Mouse (Mus musculus) urinary bladder, postnatal 4 days (tissue): Measurements from ENCODE around the gene Pitpnm2.

Source experiments
- DNase-seq, 2 experiments: peaks; one replicate each; pipeline ENCODE4 v3.0.0; 2021 to 2022; ENCODE audit warnings: low spot score in 2 of 2

Pitpnm2 gene

DNA sequence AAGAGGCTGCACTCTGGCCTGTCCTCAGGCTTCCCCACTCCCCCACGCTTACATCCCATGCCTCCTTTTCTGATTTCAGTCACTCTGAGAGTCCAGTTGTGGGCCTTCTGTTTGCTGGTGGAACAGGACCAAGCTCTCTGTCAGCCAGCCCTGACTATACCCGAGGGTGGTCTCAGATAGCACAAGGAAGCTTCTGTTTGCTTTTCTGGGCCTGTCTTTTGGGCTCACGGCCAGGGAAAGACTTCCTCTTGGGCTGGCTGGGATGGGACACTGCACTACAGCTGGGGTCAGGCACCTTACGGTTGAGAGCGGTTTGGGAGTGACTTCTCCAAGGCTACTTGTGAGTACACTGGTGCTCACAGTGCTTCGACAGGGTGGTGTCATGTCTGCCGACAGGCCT lies 111.5 kb downstream of the Pitpnm2 start:
- DNase-seq: no peak

DNA sequence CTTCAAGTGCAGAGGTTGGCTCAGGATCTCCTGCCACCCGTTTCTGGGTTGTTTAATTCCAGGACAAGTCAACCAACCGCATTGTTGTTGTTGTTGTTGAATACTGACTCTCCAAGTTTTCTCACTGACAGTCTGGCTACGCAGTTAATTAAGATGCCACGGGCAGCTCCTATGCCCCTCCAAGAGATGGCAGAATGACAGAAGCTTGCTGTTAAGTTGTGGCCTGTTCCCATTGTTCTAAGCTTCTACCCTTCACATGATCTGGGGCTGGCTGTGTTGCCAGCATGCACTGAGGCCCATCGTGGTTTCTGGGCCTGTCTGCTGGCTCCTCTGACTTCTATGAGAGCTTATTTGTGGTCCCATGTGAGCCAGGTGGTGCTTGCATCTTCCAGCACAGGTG lies 115.3 kb downstream of the Pitpnm2 start:
- DNase-seq: no peak

DNA sequence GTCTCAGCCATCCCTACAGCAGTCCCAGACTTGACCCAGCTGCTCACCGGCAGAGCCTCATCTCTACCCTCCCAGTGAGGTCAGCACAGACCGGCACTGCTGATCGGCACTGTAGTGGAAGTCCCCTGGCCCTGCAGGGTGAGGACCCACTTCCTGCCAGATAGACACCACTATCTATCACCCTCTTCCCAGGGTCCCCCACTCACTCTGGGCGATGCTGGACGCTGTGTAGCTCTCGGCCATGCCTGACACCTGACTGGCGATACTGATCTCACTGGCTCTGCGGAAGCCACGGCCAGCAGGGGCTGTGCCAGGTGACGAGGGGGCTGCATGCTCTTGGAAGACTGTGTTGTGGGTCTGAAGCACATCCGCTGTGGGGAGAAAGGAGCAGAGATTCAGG lies 124.5 kb downstream of the Pitpnm2 start:
- no peak for DNase-seq

DNA sequence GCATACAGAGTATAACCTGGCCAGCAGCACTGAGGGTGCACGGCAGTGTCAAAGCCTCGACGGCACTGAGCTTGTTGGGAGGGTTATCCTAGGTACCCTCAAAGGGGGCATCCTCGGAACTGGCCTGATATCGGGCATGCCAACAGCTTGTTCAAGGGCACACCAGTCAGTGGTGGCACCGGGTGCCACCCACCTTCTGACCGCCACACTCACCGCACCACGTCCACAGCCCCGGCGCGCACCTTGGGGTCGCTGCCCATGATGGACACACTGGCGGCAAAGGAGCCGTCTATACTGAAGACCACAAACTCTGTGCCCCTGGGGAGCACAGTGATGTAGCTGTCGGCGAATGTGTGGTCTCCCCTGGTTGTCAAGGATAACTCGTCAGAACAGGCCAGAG lies 127.2 kb downstream of the Pitpnm2 start:
- DNase-seq: no peak

DNA sequence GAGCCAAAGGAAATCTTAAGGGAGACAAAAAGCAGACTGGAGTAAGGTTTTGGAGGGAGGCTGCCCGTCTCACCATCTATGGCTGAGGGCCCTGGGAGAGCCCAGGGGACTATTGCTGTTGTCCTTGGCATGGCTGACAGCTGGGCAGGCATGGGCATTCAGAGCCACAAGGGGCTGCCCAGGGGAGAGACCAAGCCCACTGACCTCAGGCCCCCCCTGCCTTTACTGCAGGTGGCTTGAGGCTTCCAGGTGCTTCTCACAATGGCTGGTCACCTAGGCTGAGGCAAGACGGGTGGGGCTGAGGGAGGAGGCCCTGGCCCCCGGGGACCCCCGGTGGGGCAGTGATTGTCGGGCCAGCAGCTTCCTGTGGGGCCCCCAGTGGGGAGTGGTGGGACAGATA lies 130.4 kb downstream of the Pitpnm2 start:
- no peak for DNase-seq

DNA sequence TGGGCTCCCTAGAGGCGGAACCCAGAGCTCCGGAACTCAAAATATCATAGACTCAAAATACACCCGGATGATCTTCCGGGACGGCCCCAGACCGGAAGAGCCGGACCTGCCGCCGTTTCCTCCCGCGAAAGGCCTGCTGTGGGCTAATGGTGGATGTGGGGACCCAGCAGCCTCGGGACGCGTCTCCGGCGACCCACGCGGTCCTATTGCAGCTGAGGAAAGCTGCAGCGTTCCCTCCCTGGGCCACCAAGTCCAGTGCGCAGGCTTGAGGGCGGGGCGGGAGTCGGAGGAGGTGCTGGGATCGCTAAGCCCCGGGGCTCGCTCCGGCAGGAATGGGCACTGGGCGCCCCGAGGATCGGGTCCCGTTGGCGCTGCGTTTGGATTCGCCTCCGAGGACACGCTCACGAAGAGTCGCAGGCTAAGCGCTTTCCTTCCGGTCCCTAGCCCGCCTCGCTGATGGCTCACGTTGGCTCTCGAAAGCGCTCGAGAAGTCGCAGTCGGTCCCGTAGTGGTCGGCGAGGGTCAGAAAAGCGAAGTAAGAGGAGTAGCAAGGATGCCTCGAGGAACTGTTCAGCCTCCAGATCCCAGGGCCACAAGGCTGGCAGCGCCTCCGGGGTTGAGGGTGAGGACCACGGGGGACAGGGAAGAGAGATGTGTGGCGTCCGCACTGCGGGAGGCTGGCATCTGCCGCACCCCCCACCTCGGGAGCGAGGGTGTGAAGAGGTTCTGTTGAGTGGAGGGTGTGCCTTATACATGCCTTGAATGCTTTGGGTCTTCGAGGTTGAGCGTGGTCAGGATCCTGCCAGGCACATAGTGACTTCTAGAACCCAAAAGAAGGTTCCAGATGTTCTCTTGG lies 133.3 kb downstream of the Pitpnm2 start, which contains the start of gene Arl6ip4:
TSS of gene Arl6ip4 (plus strand) at position 100 of the 856 bp plus-strand sequence.
- peak in 1 of 2 experiments; percentile 71 for DNase-seq

DNA sequence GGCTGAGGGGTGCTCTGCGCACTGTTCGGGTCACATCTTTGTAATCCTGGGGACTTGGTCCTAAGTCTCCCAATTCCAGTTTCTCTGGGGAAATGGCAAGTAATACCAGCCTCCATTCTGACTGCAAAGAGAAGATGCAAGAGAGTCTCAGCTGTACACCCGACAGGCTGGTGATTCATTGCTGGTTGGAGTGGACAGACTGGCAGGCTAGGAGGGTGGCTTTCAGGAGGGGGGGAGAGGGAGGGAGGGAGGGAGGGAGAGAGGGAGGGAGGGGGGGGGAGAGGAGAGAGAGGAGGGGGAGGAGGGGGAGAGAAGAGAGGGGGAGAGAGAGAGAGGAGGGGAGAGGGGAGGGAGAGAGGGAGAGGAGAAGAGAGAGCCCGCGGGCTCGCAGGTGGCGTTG lies 134.0 kb downstream of the Pitpnm2 start:
- DNase-seq: no peak

DNA sequence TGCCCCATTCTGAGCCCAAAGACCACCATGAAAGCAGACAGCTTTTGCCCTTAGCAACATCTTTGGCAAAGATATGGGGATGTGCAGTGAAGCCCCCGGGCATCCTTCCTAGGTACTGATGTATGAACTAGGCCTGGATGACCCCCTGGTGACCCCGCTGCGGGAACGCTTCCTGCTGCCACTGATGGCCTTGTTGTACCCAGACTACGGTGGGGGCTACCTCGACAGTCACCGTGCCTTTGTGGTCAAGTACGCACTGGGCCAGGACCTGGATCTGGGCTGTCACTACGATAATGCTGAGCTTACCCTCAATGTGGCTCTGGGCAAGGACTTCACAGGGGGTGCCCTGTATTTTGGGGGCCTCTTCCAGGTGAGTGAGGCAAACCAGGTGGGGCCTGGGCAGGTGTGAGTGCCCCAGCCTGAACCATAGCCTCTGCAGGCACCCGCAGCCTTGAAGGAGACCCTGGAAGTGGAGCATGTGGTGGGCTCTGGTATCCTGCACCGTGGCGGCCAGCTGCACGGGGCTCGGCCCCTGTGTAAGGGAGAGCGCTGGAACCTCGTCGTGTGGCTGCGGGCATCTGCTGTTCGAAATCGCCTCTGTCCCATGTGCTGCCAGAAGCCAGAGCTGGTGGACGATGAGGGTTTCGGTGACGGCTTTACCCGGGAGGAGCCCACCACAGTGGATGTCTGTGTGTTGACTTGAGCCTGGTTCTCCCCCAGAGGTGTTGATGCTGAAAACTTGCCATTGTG lies 135.1 kb downstream of the Pitpnm2 start:
- no peak for DNase-seq

DNA sequence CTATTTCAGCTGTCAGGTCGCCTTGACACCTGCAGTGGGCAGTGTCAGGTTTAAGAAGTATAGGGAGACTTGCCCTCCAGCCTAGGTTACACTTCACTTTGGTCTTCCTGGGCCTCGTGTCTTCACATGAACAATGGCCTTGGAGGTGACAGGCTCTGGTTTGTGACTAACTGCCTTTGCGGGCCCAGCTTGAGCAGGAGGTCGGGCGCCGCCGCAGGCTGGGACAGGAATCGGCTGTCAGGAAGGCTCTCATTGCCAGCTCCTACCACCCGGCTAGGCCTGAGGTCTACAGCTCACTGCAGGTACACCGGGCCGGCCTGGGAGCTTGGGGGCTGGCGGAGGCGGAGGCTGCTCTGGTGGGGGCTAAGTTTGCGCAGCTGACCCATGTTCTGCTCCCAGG lies 136.5 kb downstream of the Pitpnm2 start:
- no peak for DNase-seq

DNA sequence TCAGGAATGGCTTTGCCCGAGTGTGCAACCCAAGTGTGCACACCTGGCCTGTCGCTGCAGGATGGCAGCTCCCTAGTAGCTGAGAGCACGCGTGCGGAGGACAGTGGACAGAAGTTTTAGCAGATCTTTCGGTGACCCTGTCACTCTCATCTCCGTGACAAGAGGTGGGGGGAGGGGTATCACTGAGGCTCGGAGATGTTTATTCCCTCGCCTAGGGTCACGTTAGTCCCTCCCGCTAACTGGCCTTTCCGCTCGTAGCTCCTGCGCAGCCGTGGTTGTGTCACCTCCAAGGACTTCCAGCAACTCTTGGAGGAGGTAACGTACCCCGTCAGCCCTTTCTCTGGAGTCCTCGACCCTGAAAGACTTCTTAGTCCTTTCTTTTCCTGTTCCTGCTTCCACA lies 137.0 kb downstream of the Pitpnm2 start:
- DNase-seq: no peak

DNA sequence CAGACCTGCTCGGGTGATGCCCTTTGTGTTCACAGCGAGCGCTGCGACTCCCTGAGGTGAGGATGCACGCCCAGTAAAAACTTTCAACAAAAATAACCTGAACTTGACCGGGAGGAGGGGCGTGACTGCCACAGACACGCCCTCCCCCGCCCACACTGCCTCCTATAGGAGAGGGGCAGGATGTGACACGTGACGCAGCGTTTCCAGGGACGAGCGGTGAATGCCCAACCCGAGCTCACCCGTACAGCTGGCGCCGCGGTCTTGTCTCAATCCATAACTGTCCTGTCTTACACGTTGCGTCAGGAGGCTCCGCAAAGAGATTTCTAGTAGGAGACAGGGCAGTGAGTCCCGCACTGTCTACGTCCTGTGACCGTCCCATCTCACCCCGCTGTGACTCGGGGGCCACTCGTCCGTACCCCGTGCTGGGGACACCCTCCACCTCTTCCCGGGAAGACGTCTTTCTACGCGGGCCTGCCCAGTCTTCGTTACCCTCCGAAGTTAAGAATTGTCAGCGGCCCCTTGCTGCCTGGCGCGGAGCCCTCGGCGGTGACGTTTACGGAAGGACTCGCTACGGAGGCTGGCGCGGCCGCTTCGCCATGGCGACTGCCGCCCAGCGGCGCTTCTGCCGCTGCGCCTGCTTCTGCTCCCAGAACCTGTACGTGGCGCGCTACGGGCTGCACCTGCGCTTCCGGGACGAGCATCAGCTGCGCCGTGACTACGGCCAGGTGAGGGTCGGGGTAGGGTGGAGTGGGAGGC lies 137.6 kb downstream of the Pitpnm2 start, which contains the start of gene Ogfod2:
TSS of gene Ogfod2 (plus strand) at position 556 of the 756 bp plus-strand sequence.
- DNase-seq: peak; percentile 91 to 96

DNA sequence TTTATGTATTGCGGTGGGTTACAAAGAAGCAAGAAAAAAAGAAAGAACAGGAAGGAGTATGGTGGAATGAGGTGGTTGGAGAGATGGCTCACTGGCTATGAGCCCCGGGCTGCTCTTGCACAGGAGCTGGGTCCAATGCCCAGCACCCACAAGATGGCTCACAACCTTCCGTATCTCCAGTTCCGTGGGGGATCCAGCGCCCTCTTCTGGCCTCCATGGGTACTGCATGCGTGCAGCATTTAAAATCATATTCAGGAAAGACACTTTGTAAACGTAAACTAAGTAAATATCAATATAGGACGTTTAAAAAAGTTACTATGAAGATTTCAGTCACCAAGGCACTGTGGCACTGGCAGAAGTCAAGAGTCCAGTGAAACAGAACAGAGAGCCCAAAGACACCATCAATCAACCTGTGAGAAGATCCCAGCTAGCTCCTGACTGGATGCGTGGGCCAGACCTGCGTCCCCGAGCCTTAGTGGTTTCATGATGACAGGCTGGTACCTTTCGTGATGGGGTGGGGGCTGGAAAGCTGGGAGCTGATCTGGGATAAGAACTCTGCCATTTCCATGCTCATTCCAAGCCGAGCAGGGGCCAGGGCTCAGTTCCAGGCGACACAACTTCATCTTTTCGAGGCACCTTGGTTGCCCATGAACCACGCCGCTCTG lies 138.4 kb downstream of the Pitpnm2 start:
- no peak for DNase-seq

DNA sequence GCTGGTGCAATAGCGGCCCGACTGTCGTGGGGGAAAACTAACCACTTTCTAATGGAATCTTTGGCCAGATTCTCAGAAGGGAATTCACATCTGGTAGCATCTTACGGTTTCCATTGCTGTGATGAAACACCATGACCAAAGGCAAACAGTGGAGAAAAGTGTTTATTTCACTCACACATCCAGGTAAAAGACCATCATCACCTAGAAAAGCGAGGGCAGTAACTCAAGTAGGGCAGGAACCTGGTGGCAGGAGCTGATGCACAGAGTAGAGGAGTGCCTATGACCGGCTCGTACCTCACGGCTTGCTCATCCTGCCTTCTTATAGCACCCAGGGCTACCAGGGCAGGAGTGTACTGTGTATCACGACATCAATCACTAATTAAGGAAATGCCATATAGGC lies 146.0 kb downstream of the Pitpnm2 start:
- no peak for DNase-seq

DNA sequence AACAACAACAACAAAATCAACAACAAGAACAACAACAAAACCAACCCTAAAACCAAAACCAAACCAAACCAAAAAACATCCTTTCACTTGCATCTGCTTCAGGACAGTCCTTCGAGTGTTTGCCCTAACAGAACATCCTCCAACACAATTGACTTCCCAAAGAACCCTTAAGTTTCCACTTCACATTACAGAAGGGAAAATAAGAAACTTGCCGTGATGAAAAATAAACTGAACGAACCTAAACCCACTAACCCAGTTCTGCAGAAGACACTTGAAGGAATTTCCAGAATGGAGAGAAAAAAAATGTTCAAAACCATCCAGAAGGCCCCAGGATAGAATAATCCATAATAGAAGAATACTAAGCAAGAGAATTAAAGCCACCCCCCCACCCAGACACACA lies 146.5 kb downstream of the Pitpnm2 start:
- DNase-seq: no peak

DNA sequence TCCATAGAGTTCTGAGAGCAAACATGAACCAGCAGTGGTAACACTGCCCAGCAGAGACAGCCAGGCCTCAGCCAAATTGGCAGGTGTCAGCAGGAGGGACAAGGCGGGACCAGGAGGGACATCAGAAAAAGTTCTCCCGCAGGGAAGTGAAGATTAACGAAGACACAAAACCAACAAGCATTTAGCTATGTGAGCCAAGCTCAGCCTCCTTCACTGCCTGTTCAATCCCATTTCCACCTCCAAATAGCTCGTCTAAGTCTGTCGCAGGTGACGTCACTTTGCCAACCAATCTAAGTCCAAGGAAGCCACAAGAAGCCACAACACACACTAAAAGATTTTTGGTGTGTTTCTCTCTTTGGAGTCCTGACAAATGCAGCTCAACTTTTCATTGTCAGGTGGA lies 147.2 kb downstream of the Pitpnm2 start:
- no peak for DNase-seq

DNA sequence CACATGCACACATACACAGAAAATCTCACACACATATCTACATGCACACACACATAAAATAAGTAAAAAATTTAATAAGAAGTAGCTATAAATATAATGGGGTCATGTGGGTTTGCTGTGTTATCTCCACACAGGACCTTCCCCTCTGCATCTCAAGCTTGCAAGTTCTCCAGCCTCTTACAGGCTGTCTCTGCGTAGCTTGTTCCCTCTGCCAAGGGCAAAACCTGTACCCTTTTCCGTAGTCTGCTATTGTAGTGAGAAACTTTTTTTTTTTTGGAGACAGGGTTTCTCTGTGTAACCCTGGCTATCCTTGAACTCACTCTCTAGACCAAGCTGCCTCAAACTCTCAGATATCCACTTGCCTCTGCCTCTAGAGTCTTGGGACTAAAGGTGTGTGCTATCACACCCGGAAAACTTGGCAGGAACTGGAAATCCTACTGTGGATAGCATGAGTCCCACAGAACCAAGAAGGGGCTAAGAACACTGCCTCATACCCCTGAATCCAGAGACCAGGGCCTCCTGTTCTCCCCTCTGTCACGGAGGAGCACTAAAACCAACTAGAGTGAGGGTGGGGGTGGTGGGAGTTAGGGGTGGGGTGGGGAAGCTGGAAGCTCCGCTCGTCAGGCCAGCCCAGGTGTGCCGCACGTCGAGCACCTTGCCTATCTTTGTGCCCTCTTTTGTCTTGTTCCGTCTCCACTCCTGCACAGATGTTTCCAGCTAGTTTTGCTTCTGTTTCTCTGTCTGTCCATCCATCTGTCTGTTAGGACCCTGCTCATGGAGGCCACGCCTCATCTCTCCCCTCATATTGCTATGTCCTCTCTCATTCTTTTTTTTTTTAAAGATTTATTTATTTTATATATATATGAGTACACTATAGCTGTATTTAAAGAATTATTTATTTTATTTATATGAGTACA lies 149.2 kb downstream of the Pitpnm2 start:
- DNase-seq: no peak

DNA sequence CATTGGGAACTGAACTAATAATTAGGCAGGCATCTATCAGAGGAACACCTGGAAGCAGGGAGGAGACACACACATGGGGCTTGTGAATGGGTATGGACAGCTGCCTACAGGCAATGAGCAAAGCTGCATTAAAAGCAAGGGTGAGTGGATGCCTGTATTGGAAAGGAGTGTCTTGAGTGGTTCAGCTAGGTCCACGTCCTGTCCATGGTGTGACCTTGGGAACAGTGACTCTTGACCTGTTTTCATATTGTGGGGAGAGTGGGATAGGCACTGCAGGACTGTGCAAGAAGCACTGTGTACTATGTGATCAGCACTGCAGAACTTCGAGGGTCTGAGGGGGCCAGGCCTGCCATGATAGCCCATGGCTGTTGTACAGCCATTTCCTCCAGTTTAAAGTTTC lies 150.6 kb downstream of the Pitpnm2 start:
- DNase-seq: no peak

DNA sequence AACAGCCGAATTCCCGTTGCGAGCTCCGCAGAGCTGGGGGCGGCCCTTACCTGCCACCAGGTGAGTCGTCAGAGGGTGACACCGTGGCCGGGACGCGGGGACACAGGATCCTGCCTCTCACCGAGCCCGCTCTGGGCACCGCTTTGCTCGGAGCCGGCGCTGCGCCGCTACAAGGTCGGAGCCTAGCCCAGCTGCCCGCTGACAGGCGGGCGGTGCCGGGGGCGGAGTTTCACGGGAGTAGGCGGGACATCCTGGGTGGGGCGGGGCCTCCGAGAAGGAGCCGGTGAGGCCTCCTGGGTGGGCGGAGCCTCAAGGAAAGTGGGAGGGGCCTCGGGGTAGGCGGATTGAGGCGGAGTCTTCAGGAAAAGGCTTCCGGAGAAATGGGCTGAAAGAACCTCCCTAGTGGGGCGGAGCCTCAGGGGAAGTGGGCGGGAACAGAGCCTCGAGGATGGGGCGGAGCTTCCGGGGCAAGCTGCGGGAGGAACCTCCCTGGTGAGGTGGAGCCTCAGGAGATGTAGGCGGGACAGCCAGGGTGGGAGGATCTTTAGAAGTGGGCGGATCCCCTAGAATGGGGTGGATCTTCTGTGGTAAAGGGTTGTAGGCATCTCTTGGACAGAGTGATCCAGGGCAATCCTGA lies 153.8 kb downstream of the Pitpnm2 start, which contains the start of gene Abcb9:
TSS of gene Abcb9 (minus strand) at position 203 of the 637 bp plus-strand sequence.
- peak; percentile 96 to 98 for DNase-seq

DNA sequence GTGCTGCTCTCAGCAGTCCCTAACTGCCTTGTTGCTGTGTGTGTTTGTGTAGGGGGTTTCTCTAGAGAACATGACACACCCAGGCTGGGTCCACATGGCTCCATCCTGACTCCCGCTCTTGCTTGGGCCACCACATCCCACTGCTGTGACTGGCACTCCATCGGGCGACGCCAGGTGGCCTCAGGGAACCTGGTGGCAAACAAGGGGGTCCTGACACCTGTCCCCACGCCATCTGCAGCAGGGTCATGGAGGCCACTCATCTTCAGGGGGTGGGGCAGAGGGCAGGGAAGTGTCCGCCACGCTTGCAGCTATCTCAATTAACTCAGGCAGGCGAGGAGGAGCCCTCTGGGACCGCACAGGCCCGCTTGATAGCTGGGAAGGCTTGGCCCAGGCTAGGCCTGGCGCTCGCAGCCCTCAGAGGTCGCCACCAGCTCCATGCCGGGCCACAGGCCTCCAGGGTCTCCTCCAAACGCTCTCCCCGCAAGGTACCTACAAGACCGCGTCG lies 154.4 kb downstream of the Pitpnm2 start:
- no peak for DNase-seq
